1 mouse cellular context compared by ENCODE assay signal in the genomic region with DNA sequence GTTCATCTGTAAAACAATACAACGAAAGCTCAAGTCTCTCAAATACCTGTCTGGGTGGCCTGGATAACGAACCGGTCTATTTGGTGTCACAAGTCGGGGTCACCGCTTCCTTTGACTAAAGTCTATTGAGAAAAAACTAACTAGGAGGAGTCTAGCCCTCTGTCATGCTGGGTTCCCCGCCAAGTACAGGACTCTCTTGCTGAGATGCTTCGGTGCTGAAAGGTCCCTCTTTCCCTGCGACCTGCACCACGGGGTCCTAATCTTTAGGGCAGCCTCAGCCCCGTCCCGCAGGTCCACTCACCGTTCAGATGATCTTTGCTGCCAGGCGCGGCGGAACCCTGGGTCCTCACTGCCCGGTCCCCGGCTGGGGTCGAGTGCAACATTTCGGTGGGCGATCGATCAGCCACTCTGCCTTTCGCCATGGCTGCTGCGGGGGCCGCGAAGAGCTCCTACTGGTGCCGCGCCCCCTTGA.
TF ChIP-seq lines count a peak whose summit lies in the region.

No protein-coding gene starts in this region.

TF ChIP-seq in CH12.LX, 34 proteins besides CTCF, POLR2A, EP300 and RAD21:
- TF ChIP-seq TCF12 (IDR thresholded peaks at IDR 0.05; ENCODE audit: low read depth, low read length) (no peak), NELFE (IDR thresholded peaks at IDR 0.05; ENCODE audit: low read depth, low read length) (no peak), E2F4 (IDR thresholded peaks at IDR 0.05; ENCODE audit: insufficient replicate concordance, low read depth, low read length) (no peak), PAX5 (IDR thresholded peaks at IDR 0.05; ENCODE audit: low read length) (no peak), USF2 (conservative IDR thresholded peaks at IDR 0.05; ENCODE audit: low read depth, low read length) (no peak), USF1 (IDR thresholded peaks at IDR 0.05; ENCODE audit: low read depth, low read length) (no peak), ZMIZ1 (IDR thresholded peaks at IDR 0.05; ENCODE audit: low read depth, low read length) (no peak), UBTF (IDR thresholded peaks at IDR 0.05; ENCODE audit: low read depth, low read length) (no peak), IRF4 (IDR thresholded peaks at IDR 0.05; ENCODE audit: low read depth, low read length) (no peak), TBP (conservative IDR thresholded peaks at IDR 0.05; ENCODE audit: low read depth, low read length) (no peak), CHD2 (IDR thresholded peaks at IDR 0.05; ENCODE audit: low read length) (no peak), ETS1 (conservative IDR thresholded peaks at IDR 0.05; ENCODE audit: low read depth, low read length) (no peak), MAFK (IDR thresholded peaks at IDR 0.05; ENCODE audit: insufficient replicate concordance, low read length) (no peak), NRF1 (IDR thresholded peaks at IDR 0.05; ENCODE audit: low read depth, low read length) (no peak), JUND (conservative IDR thresholded peaks at IDR 0.05; ENCODE audit: low read depth, low read length) (no peak), CHD1 (IDR thresholded peaks at IDR 0.05; ENCODE audit: low read depth, low read length) (no peak), SMC3 (IDR thresholded peaks at IDR 0.05; ENCODE audit: low read depth, low read length) (no peak), MYC (IDR thresholded peaks at IDR 0.05; ENCODE audit: low read depth, low read length) (no peak), POLR2AphosphoS2 (IDR thresholded peaks at IDR 0.05; ENCODE audit: low read depth, low read length) (no peak)
